Mouse (Mus musculus): ENCODE measurements around the gene Plac1.
A peak's percentile ranks its signal among the peaks of the same experiment; 100 is the strongest.

Gene Plac1

GRCm38 (mm10) chrX:53197681-53198080 is 42.2 kb downstream of the Plac1 start:
- DNase-seq (ENCODE audit: low spot score in 2 of 2) = no peak

- no peak for DNase-seq (ENCODE audit: low spot score in 2 of 2)
These were observed 43.5 kb downstream of the Plac1 start for GRCm38 (mm10) chrX:53196392-53196791.

- no peak for DNase-seq (ENCODE audit: low spot score in 2 of 2)
These were observed 51.2 kb downstream of the Plac1 start for GRCm38 (mm10) chrX:53188692-53189091.

GRCm38 (mm10) chrX:53179801-53180200 is 60.1 kb downstream of the Plac1 start:
- DNase-seq (ENCODE audit: low spot score in 2 of 2) = no peak

- DNase-seq (ENCODE audit: low spot score in 2 of 2) = no peak
These were observed 63.6 kb downstream of the Plac1 start for GRCm38 (mm10) chrX:53176296-53176695.

- DNase-seq (ENCODE audit: low spot score in 2 of 2) = no peak
These were observed 71.3 kb downstream of the Plac1 start for GRCm38 (mm10) chrX:53168623-53169022.

GRCm38 (mm10) chrX:53166901-53167525 is 72.9 kb downstream of the Plac1 start:
- peak in 1 of 2 experiments; percentile 15 for DNase-seq (ENCODE audit: low spot score in 2 of 2)

- DNase-seq (ENCODE audit: low spot score in 2 of 2) = peak; percentile 13 to 58
These were observed 73.5 kb downstream of the Plac1 start for GRCm38 (mm10) chrX:53166251-53166900.

GRCm38 (mm10) chrX:53162589-53162988 is 77.3 kb downstream of the Plac1 start:
- no peak for DNase-seq (ENCODE audit: low spot score in 2 of 2)

- DNase-seq (ENCODE audit: low spot score in 2 of 2) = no peak
These were observed 78.3 kb downstream of the Plac1 start for GRCm38 (mm10) chrX:53161583-53161982.

- DNase-seq (ENCODE audit: low spot score in 2 of 2) = peak in 1 of 2 experiments; percentile 2
These were observed 78.8 kb downstream of the Plac1 start for GRCm38 (mm10) chrX:53161115-53161514.

- DNase-seq (ENCODE audit: low spot score in 2 of 2) = no peak
These were observed 91.9 kb downstream of the Plac1 start for GRCm38 (mm10) chrX:53148039-53148438.

GRCm38 (mm10) chrX:53146389-53146917 is 93.5 kb downstream of the Plac1 start:
- no peak for DNase-seq (ENCODE audit: low spot score in 2 of 2)

GRCm38 (mm10) chrX:53139641-53140040 is 100.3 kb downstream of the Plac1 start:
- DNase-seq (ENCODE audit: low spot score in 2 of 2) = no peak

- DNase-seq (ENCODE audit: low spot score in 2 of 2) = no peak
These were observed 102.8 kb downstream of the Plac1 start for GRCm38 (mm10) chrX:53137066-53137465.

- no peak for DNase-seq (ENCODE audit: low spot score in 2 of 2)
These were observed 110.4 kb downstream of the Plac1 start for GRCm38 (mm10) chrX:53129501-53129900.

- DNase-seq (ENCODE audit: low spot score in 2 of 2) = no peak
These were observed 113.3 kb downstream of the Plac1 start for GRCm38 (mm10) chrX:53126492-53127033.

GRCm38 (mm10) chrX:53125838-53126467 is 114.0 kb downstream of the Plac1 start:
- no peak for DNase-seq (ENCODE audit: low spot score in 2 of 2)

- no peak for DNase-seq (ENCODE audit: low spot score in 2 of 2)
These were observed 116.3 kb downstream of the Plac1 start for GRCm38 (mm10) chrX:53123562-53123961.

GRCm38 (mm10) chrX:53118631-53119030 is 121.3 kb downstream of the Plac1 start:
- DNase-seq (ENCODE audit: low spot score in 2 of 2) = peak; percentile 2 to 31

- no peak for DNase-seq (ENCODE audit: low spot score in 2 of 2)
These were observed 121.9 kb downstream of the Plac1 start for GRCm38 (mm10) chrX:53118019-53118418.

- peak; percentile 2 to 21 for DNase-seq (ENCODE audit: low spot score in 2 of 2)
These were observed 124.9 kb downstream of the Plac1 start for GRCm38 (mm10) chrX:53114994-53115393.

Measured in heart, adult 9 months (tissue).